Mouse (Mus musculus): ENCODE data around the gene Schip1. TPM values are rescaled to one million over a fixed set of nuclear protein-coding genes. Genes with fewer than 3 reads are reported as not detected.
A peak's percentile ranks its signal among the peaks of the same experiment; 100 is the strongest.

Gene Schip1
- 154 and 156 TPM in 2 replicates for polyA plus RNA-seq (2015; fragmentation: Nextera tagmentation; extraction: Ambion mirVana)

GRCm38 (mm10) chr3:68064731-68065130 is at the start of gene Schip1:
Schip1 (plus strand) TSS chr3:68064802.
- no peak for ATAC-seq (ENCODE audit: low FRiP score, low read depth)
- H3K4me3 ChIP-seq: no peak within 1 kb of the TSS
- no peaks in the 10 kb centered on the region for H3K9me3 ChIP-seq
- H3K4me2 ChIP-seq: no peak within 1 kb of the TSS
- H3K36me3 ChIP-seq: no peaks in the 10 kb centered on the region
- H3K4me1 ChIP-seq (replicated peaks): no peaks in the 10 kb centered on the region
- no peaks in the 10 kb centered on the region for H3K27me3 ChIP-seq
- 47% methylated on average over 12 of the region's 12 CpGs for WGBS
- no peak within 1 kb of the TSS for H3K27ac ChIP-seq (replicated peaks)
- no peak within 1 kb of the TSS for H3K9ac ChIP-seq

DNA sequence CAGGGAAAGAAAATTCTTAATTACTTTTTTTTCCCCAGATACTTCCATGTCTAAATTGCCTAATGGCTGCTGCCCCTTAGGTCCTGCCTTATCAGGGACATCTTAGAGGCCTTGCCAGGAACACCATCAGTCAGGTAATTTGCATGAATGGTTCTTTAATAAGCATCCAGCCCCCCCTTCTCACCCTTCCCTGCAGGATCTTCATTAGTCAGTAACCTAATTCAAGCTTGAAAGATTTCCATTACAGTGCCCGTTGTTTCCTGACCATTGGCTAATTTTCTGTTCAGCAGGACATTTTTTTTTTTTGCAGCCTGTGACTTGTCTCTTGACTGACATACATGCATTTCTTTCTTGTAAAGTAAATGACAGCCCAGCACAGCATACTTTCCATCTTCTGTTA is 48.8 kb upstream of the Schip1 start:
- Histone ChIP-seq H3K4me2 (no peak overlapping the region), H3K9ac (no peak overlapping the region), H3K36me3 (no peaks in the 10 kb centered on the region), H3K4me1 (replicated peaks) (0 out of 2 replicates have a peak, but pooled peaks cover 7% of the 10 kb centered on the region), H3K9me3 (no peaks in the 10 kb centered on the region), H3K27ac (replicated peaks) (no peak overlapping the region), H3K4me3 (no peak overlapping the region), H3K27me3 (no peaks in the 10 kb centered on the region)
- 13% methylated on average over 1 of the region's 1 CpGs for WGBS
- ATAC-seq (ENCODE audit: low FRiP score, low read depth): no peak

GRCm38 (mm10) chr3:68019401-68019800 is 45.2 kb upstream of the Schip1 start:
- Histone ChIP-seq H3K27me3 (no peaks in the 10 kb centered on the region), H3K4me3 (no peak overlapping the region), H3K4me2 (no peak overlapping the region), H3K9me3 (no peaks in the 10 kb centered on the region), H3K9ac (no peak overlapping the region), H3K27ac (replicated peaks) (no peak overlapping the region), H3K4me1 (replicated peaks) (0 out of 2 replicates have a peak, but pooled peaks cover 7% of the 10 kb centered on the region), H3K36me3 (no peaks in the 10 kb centered on the region)
- ATAC-seq (ENCODE audit: low FRiP score, low read depth): no peak
- 37% methylated on average over 4 of the region's 4 CpGs for WGBS

GRCm38 (mm10) chr3:68036097-68036496 is 28.5 kb upstream of the Schip1 start:
- H3K27me3 ChIP-seq: no peaks in the 10 kb centered on the region
- 0 out of 2 replicates have a peak, but pooled peaks have one; percentile 34 for ATAC-seq (ENCODE audit: low FRiP score, low read depth)
- no peak overlapping the region for H3K4me2 ChIP-seq
- no peak overlapping the region for H3K9ac ChIP-seq
- no peak overlapping the region for H3K4me3 ChIP-seq
- H3K36me3 ChIP-seq: no peaks in the 10 kb centered on the region
- H3K4me1 ChIP-seq (replicated peaks): peaks cover 4% of the 10 kb centered on the region; the same call in 1 of the 2 replicates
- no peak overlapping the region for H3K27ac ChIP-seq (replicated peaks)
- 21% methylated on average over 3 of the region's 3 CpGs for WGBS
- no peaks in the 10 kb centered on the region for H3K9me3 ChIP-seq

GRCm38 (mm10) chr3:68042951-68043350 is 21.7 kb upstream of the Schip1 start:
- H3K4me3 ChIP-seq: no peak overlapping the region
- H3K36me3 ChIP-seq: no peaks in the 10 kb centered on the region
- H3K27me3 ChIP-seq: no peaks in the 10 kb centered on the region
- H3K9ac ChIP-seq: no peak overlapping the region
- H3K4me2 ChIP-seq: no peak overlapping the region
- no peaks in the 10 kb centered on the region for H3K9me3 ChIP-seq
- ATAC-seq (ENCODE audit: low FRiP score, low read depth): no peak
- H3K27ac ChIP-seq (replicated peaks): no peak overlapping the region
- peaks cover 11% of the 10 kb centered on the region for H3K4me1 ChIP-seq (replicated peaks)
- whole genome bisulfite sequencing: 89% methylated on average over 2 of the region's 2 CpGs

GRCm38 (mm10) chr3:68045475-68046416 is 18.9 kb upstream of the Schip1 start:
- WGBS: 54% methylated on average over 9 of the region's 9 CpGs
- H3K9me3 ChIP-seq: no peaks in the 10 kb centered on the region
- no peaks in the 10 kb centered on the region for H3K27me3 ChIP-seq
- H3K27ac ChIP-seq (replicated peaks): no peak overlapping the region
- H3K4me1 ChIP-seq (replicated peaks): peaks cover 11% of the 10 kb centered on the region
- H3K4me3 ChIP-seq: no peak overlapping the region
- H3K4me2 ChIP-seq: no peak overlapping the region
- ATAC-seq (ENCODE audit: low FRiP score, low read depth): peak; percentile 56
- no peak overlapping the region for H3K9ac ChIP-seq
- no peaks in the 10 kb centered on the region for H3K36me3 ChIP-seq

GRCm38 (mm10) chr3:68053538-68053937 is 11.1 kb upstream of the Schip1 start:
- Histone ChIP-seq H3K4me1 (replicated peaks) (no peaks in the 10 kb centered on the region), H3K9me3 (no peaks in the 10 kb centered on the region), H3K36me3 (no peaks in the 10 kb centered on the region), H3K27me3 (no peaks in the 10 kb centered on the region), H3K4me3 (no peak overlapping the region), H3K4me2 (no peak overlapping the region), H3K9ac (no peak overlapping the region), H3K27ac (replicated peaks) (no peak overlapping the region)
- 46% methylated on average over 2 of the region's 2 CpGs for WGBS
- ATAC-seq (ENCODE audit: low FRiP score, low read depth): no peak

- Histone ChIP-seq H3K4me3 (no peak overlapping the region), H3K9ac (no peak overlapping the region), H3K9me3 (no peaks in the 10 kb centered on the region), H3K4me2 (no peak overlapping the region), H3K4me1 (replicated peaks) (no peaks in the 10 kb centered on the region), H3K27me3 (no peaks in the 10 kb centered on the region), H3K27ac (replicated peaks) (no peak overlapping the region), H3K36me3 (no peaks in the 10 kb centered on the region)
- WGBS: 60% methylated on average over 13 of the region's 13 CpGs
- no peak for ATAC-seq (ENCODE audit: low FRiP score, low read depth)
These were observed 9.5 kb upstream of the Schip1 start for GRCm38 (mm10) chr3:68055071-68055470.

DNA sequence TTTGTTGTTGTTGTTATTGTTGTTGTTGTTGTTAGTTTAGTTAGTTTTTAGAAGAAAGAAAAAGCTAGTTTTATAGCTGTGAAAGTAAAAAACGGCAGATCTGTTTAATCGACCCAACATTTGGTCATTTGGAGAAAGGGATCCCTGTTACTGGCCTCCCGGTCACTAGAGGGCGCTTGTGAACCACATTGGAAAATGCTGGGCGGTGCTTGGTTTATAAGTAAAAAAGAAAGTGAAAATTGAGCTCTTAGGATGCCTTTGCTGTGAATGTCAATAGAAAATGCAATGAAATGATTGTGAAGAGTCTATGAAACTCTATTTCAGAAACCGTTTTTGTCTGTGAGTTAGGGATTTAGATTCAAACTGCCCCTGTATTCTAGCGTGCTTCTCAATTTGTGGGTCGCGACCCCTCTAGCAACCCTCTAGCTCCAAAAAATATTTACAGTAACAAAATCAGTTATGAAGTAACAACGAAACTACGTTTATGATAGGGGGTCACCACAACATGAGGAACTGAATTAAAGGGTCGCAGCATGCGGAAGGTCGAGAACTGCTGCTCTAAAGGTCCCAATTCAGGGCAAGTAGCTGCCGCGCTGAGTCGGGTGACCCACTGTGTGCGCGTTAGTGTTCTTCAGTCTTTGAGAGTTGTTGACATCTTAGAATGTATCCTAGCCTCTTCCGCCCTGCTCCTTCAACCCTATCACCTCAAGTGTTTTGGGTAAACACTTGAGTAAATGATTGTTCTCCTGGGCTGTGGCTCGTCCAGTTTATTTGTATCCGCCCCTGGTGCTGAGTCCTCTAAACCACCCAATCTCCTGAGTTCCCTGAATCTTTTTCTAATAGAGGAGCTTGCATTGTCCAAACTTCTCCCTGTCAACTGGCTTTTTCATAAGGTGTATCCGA is 8.0 kb upstream of the Schip1 start:
- H3K9me3 ChIP-seq: no peaks in the 10 kb centered on the region
- ATAC-seq (ENCODE audit: low FRiP score, low read depth): no peak
- peak overlapping the region; percentile 9; the same call in 1 of the 2 replicates for H3K4me3 ChIP-seq
- no peaks in the 10 kb centered on the region for H3K27me3 ChIP-seq
- no peak overlapping the region for H3K27ac ChIP-seq (replicated peaks)
- whole genome bisulfite sequencing: 56% methylated on average over 23 of the region's 23 CpGs
- no peaks in the 10 kb centered on the region for H3K36me3 ChIP-seq
- H3K4me2 ChIP-seq: peak overlapping the region; percentile 20
- H3K9ac ChIP-seq: no peak overlapping the region
- no peaks in the 10 kb centered on the region for H3K4me1 ChIP-seq (replicated peaks)

GRCm38 (mm10) chr3:68059162-68059800 is 5.3 kb upstream of the Schip1 start:
- H3K4me1 ChIP-seq (replicated peaks): no peaks in the 10 kb centered on the region
- H3K4me3 ChIP-seq: no peak overlapping the region
- H3K27me3 ChIP-seq: no peaks in the 10 kb centered on the region
- H3K4me2 ChIP-seq: no peak overlapping the region
- 50% methylated on average over 2 of the region's 2 CpGs for WGBS
- ATAC-seq (ENCODE audit: low FRiP score, low read depth): peak; percentile 75
- H3K9me3 ChIP-seq: no peaks in the 10 kb centered on the region
- H3K27ac ChIP-seq (replicated peaks): no peak overlapping the region
- H3K9ac ChIP-seq: no peak overlapping the region
- H3K36me3 ChIP-seq: no peaks in the 10 kb centered on the region

All from hindbrain, embryonic 15.5 days (tissue).